Mouse (Mus musculus) cerebellum, adult 9-11 months (tissue): ENCODE measurements around the gene Tmem199.

ENCODE experiments used
- DNase-seq: peaks from one replicate; pipeline ENCODE4 v3.0.0; 2022

Gene Tmem199

GRCm38 (mm10) chr11:78523241-78523955 lies 11.4 kb upstream of the Tmem199 start:
- DNase-seq, result no peak

GRCm38 (mm10) chr11:78522481-78522997 lies 10.6 kb upstream of the Tmem199 start:
- DNase-seq, result no peak

- no peak for DNase-seq
Measured at GRCm38 (mm10) chr11:78521880-78522279, 9.9 kb upstream of the Tmem199 start.

GRCm38 (mm10) chr11:78518931-78519330 lies 7.0 kb upstream of the Tmem199 start:
- no peak for DNase-seq

GRCm38 (mm10) chr11:78515549-78516325 lies 3.8 kb upstream of the Tmem199 start:
- DNase-seq, result no peak

GRCm38 (mm10) chr11:78513106-78513790 lies 1.3 kb upstream of the Tmem199 start:
- no peak for DNase-seq

- DNase-seq, result no peak
Measured at GRCm38 (mm10) chr11:78509148-78509547, 2.8 kb downstream of the Tmem199 start.

- DNase-seq, result no peak
Measured at GRCm38 (mm10) chr11:78505430-78505829, 6.5 kb downstream of the Tmem199 start.

GRCm38 (mm10) chr11:78502909-78503650 lies 8.9 kb downstream of the Tmem199 start, which contains the start of gene Sebox:
Gene Sebox, plus strand, starts transcription at chr11:78503447.
- DNase-seq, result peak; percentile 94

- DNase-seq, result peak; percentile 55
Measured at GRCm38 (mm10) chr11:78501529-78501928, 10.4 kb downstream of the Tmem199 start.

GRCm38 (mm10) chr11:78500623-78501202 lies 11.3 kb downstream of the Tmem199 start:
- peak; percentile 42 for DNase-seq

- DNase-seq, result peak; percentile 53
Measured at GRCm38 (mm10) chr11:78499543-78499942, 12.4 kb downstream of the Tmem199 start.

GRCm38 (mm10) chr11:78499004-78499403 lies 13.0 kb downstream of the Tmem199 start, which contains the start of gene Vtn:
Gene Vtn, plus strand, starts transcription at chr11:78499091.
- peak; percentile 60 for DNase-seq

GRCm38 (mm10) chr11:78497544-78498522 lies 14.1 kb downstream of the Tmem199 start, which contains the start of gene Sarm1:
Gene Sarm1, minus strand, starts transcription at chr11:78497754.
- peak; percentile 99 for DNase-seq

GRCm38 (mm10) chr11:78497071-78497541 lies 14.9 kb downstream of the Tmem199 start:
- peak; percentile 79 for DNase-seq

GRCm38 (mm10) chr11:78495904-78496303 lies 16.1 kb downstream of the Tmem199 start:
- DNase-seq, result no peak

- DNase-seq, result peak; percentile 78
Measured at GRCm38 (mm10) chr11:78490781-78491241, 21.2 kb downstream of the Tmem199 start.

GRCm38 (mm10) chr11:78488168-78488567 lies 23.8 kb downstream of the Tmem199 start:
- peak; percentile 81 for DNase-seq

- DNase-seq, result peak; percentile 4
Measured at GRCm38 (mm10) chr11:78483639-78484038, 28.3 kb downstream of the Tmem199 start.

GRCm38 (mm10) chr11:78475289-78475688 lies 36.7 kb downstream of the Tmem199 start:
- no peak for DNase-seq
